In genomic region chr11:95161708-95162107, GRCm38 (mm10) we compare ENCODE assay signal across 38 mouse cellular contexts. TPM values are rescaled to one million over a fixed set of nuclear protein-coding genes. Genes with fewer than 3 reads are reported as not detected.
"Had no signal": no experiment of that assay in that cellular context is flagged by ENCODE, and none has a peak within 500 bp of the region (broad histone marks: within the 10 kb centered on the region; RNA-seq: fewer than 3 reads in every experiment).

No protein-coding gene starts in this region.

- H3K4me2 ChIP-seq: heart, embryonic 11.5 days; heart, embryonic 12.5 days; heart, embryonic 13.5 days; heart, embryonic 15.5 days; hindbrain, embryonic 12.5 days; hindbrain, embryonic 13.5 days; hindbrain, embryonic 14.5 days; hindbrain, embryonic 15.5 days; intestine, embryonic 15.5 days; kidney, embryonic 15.5 days had no signal

- H3K27ac ChIP-seq: heart, adult 2 months; heart, embryonic 10.5 days; heart, embryonic 13.5 days; heart, embryonic 15.5 days; hindbrain, embryonic 10.5 days; hindbrain, embryonic 12.5 days; hindbrain, embryonic 13.5 days; hindbrain, embryonic 14.5 days; hindbrain, embryonic 15.5 days; hindbrain, postnatal 0 days; intestine, embryonic 15.5 days; kidney, embryonic 15.5 days; layer of hippocampus, adult 2 months; left cerebral cortex, adult 2 months had no signal

- ATAC-seq: hindbrain, embryonic 16.5 days; hindbrain, postnatal 0 days; inflammation-experienced regulatory T-cells, adult 6 months; intestine, embryonic 15.5 days; intestine, embryonic 16.5 days; intestine, postnatal 0 days had no signal

- H3K4me3 ChIP-seq: heart, adult 2 months; heart, embryonic 10.5 days; heart, embryonic 12.5 days; heart, embryonic 13.5 days; heart, embryonic 15.5 days; hindbrain, embryonic 10.5 days; hindbrain, embryonic 12.5 days; hindbrain, embryonic 13.5 days; hindbrain, embryonic 15.5 days; intestine, embryonic 15.5 days; kidney, embryonic 15.5 days; layer of hippocampus, adult 2 months; left cerebral cortex, adult 2 months had no signal

- DNase-seq: heart, adult 2 months; heart, postnatal 10 days; heart, postnatal 14 days; heart, postnatal 36 days; heart, postnatal 4 days; kidney, adult 11 months; kidney, adult 18-20 months; kidney, adult 2 months; kidney, adult 8-10 months; kidney, adult 9 months; kidney, postnatal 25 days; kidney, postnatal 4 days; layer of hippocampus, adult 9-11 months; layer of hippocampus, postnatal 36 days had no signal

- H3K36me3 ChIP-seq: heart, embryonic 10.5 days; heart, embryonic 12.5 days; heart, embryonic 13.5 days; heart, embryonic 15.5 days; hindbrain, embryonic 10.5 days; hindbrain, embryonic 12.5 days; hindbrain, embryonic 13.5 days; hindbrain, embryonic 15.5 days; intestine, embryonic 15.5 days; kidney, embryonic 15.5 days had no signal

- H3K27me3 ChIP-seq: hindbrain, embryonic 15.5 days; intestine, embryonic 15.5 days had no signal

- H3K9ac ChIP-seq: heart, embryonic 12.5 days; heart, embryonic 13.5 days; heart, embryonic 15.5 days; hindbrain, embryonic 12.5 days; hindbrain, embryonic 13.5 days; hindbrain, embryonic 14.5 days; hindbrain, embryonic 15.5 days; intestine, embryonic 15.5 days; kidney, embryonic 15.5 days had no signal

- H3K4me1 ChIP-seq: heart, embryonic 12.5 days; heart, embryonic 13.5 days; heart, embryonic 15.5 days; hindbrain, embryonic 12.5 days; hindbrain, embryonic 13.5 days; hindbrain, embryonic 15.5 days; intestine, embryonic 15.5 days had no signal

- H3K9me3 ChIP-seq: heart, embryonic 10.5 days; heart, embryonic 12.5 days; heart, embryonic 13.5 days; heart, embryonic 15.5 days; hindbrain, embryonic 10.5 days; hindbrain, embryonic 12.5 days; hindbrain, embryonic 13.5 days; hindbrain, embryonic 15.5 days; intestine, embryonic 15.5 days; kidney, embryonic 15.5 days had no signal

RNA-seq across cellular contexts. Expression of gene Dlx4, which starts 15.6 kb away (rescaled TPM):
- polyA plus RNA-seq: heart, embryonic 11.5 days; heart, embryonic 14.5 days; hindbrain, embryonic 11.5 days; hindbrain, embryonic 13.5 days; hindbrain, embryonic 14.5 days; hindbrain, embryonic 15.5 days; hindbrain, embryonic 16.5 days; inflammation-experienced regulatory T-cells, adult 6 months; intestine, embryonic 14.5 days; intestine, postnatal 0 days; kidney, adult 2 months; kidney, embryonic 15.5 days; large intestine, adult 2 months had no signal

RNA-seq across cellular contexts. Expression of gene Dlx3, which starts 41.8 kb away (rescaled TPM):
- polyA plus RNA-seq: heart, adult 2 months; heart, embryonic 13.5 days; heart, embryonic 14.5 days; heart, postnatal 0 days; inflammation-experienced regulatory T-cells, adult 6 months had no signal
